Mouse (Mus musculus): ENCODE measurements at regions not wholly inside any gene's neighbourhood (a gene's known extent, or its start where the extent isn't known, plus 50 kb on each side); places are given as distances from the start of the nearest gene placed in this dataset.

DNA sequence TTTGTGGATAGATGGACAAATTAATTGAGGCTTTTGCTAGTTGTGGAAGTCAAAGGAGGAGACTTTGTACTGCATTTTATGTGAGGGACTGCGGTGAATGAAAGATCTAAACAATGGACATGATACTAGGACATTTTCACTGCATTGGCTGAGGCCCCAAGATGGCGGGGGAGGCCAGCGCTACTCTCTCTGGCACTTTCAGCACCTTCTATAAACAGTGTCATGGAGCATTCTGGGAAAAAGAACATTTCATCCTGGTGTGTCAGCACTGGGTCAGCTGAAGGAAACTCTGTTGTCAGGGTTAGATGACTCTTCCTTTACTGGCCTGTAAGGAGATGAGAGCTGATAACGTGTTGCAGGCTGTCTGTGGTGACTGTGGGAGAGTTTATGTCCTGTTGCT lies 449.4 kb downstream of the Etnk1 start:
- TF ChIP-seq CTCF (IDR thresholded peaks at IDR 0.05; ENCODE audit: borderline replicate concordance, extremely low read depth, insufficient read depth, insufficient read length): no peak
- no peak for TF ChIP-seq POLR2A (IDR thresholded peaks at IDR 0.05; ENCODE audit: borderline replicate concordance, extremely low read depth, insufficient read depth, insufficient read length, poor library complexity, severe bottlenecking)

All from brain, embryonic 14.5 days (tissue).